Mouse (Mus musculus): ENCODE measurements at regions not wholly inside any gene's neighbourhood (a gene's known extent, or its start where the extent isn't known, plus 50 kb on each side); places are given as distances from the start of the nearest gene placed in this dataset.

GRCm38 (mm10) chr13:54318161-54318560 is 53.0 kb upstream of the Cplx2 start:
- no peak for DNase-seq (ENCODE audit: low read depth, low spot score)

DNA sequence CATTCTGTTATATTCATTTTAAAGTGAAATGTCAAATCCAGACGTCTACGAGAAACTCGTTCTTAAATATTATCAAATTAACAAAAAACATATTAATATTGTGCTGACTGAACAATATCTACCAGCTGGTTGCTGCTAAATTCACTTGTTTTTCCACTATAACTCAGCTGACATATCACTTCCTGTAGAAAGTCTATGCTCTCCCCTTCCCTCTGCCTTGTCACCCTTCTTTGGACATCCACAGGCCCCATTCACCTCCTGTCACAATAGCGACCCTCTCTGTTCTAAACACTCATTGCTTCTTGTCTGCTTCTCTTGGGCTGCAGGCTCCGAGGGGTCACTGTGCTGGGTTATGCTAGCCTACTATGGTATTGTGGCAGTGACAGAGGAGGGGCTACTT is 52.5 kb upstream of the Cplx2 start:
- no peak for DNase-seq (ENCODE audit: low read depth, low spot score)

- DNase-seq (ENCODE audit: low read depth, low spot score) = no peak
These were observed 50.9 kb upstream of the Cplx2 start for GRCm38 (mm10) chr13:54320212-54320611.

DNA sequence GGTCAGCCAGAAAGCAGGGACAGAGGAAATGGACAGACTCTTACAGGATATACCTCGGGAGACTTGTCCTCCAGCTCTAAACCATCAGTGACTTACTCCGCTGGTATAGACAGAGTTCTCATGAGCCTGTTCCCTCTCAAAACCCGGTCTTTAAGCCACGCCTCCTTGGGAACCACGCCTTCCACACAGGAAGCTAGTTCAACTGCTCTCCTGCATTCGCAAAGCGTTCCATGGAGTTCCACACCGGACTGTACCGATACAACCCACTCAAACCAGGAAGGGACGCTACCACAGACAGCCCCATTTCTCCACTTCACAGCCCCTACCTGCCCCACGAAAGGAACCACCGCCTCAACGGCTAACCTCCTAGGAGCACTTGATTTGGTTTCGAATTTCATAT is 50.1 kb upstream of the Cplx2 start:
- no peak for DNase-seq (ENCODE audit: low read depth, low spot score)
